Mouse (Mus musculus): ENCODE measurements around the gene Socs5.

Gene Socs5

GRCm38 (mm10) chr17:87167407-87167806 lies 59.9 kb downstream of the Socs5 start:
- no peak for DNase-seq (ENCODE audit: low spot score)

GRCm38 (mm10) chr17:87169076-87169475 lies 61.6 kb downstream of the Socs5 start:
- DNase-seq (ENCODE audit: low spot score): no peak

- DNase-seq (ENCODE audit: low spot score): no peak
These were observed 62.9 kb downstream of the Socs5 start for GRCm38 (mm10) chr17:87170364-87170763.

- no peak for DNase-seq (ENCODE audit: low spot score)
These were observed 64.6 kb downstream of the Socs5 start for GRCm38 (mm10) chr17:87172031-87172430.

- no peak for DNase-seq (ENCODE audit: low spot score)
These were observed 66.5 kb downstream of the Socs5 start for GRCm38 (mm10) chr17:87173966-87174365.

- DNase-seq (ENCODE audit: low spot score): no peak
These were observed 67.3 kb downstream of the Socs5 start for GRCm38 (mm10) chr17:87174651-87175331.

GRCm38 (mm10) chr17:87176066-87177012 lies 68.9 kb downstream of the Socs5 start:
- no peak for DNase-seq (ENCODE audit: low spot score)

- DNase-seq (ENCODE audit: low spot score): no peak
These were observed 71.4 kb downstream of the Socs5 start for GRCm38 (mm10) chr17:87178596-87179590.

GRCm38 (mm10) chr17:87179939-87180550 lies 72.6 kb downstream of the Socs5 start:
- no peak for DNase-seq (ENCODE audit: low spot score)

- DNase-seq (ENCODE audit: low spot score): no peak
These were observed 74.3 kb downstream of the Socs5 start for GRCm38 (mm10) chr17:87181683-87182346.

- DNase-seq (ENCODE audit: low spot score): no peak
These were observed 78.1 kb downstream of the Socs5 start for GRCm38 (mm10) chr17:87185461-87186066.

GRCm38 (mm10) chr17:87187005-87187404 lies 79.5 kb downstream of the Socs5 start:
- no peak for DNase-seq (ENCODE audit: low spot score)
